Mouse (Mus musculus): ENCODE data around the gene Pglyrp4. TPM values are rescaled to one million over a fixed set of nuclear protein-coding genes. Genes with fewer than 3 reads are reported as not detected.
"Not testable (repeated sequence)": the region's sequence is repeated elsewhere in the genome, so short reads cannot be mapped to it uniquely, and the experiment has no call there.

The Pglyrp4 gene
- not detected for total RNA-seq (2021)
- long read RNA-seq, experiment 1: 0 reads
- long read RNA-seq, experiment 2: 0 reads

DNA sequence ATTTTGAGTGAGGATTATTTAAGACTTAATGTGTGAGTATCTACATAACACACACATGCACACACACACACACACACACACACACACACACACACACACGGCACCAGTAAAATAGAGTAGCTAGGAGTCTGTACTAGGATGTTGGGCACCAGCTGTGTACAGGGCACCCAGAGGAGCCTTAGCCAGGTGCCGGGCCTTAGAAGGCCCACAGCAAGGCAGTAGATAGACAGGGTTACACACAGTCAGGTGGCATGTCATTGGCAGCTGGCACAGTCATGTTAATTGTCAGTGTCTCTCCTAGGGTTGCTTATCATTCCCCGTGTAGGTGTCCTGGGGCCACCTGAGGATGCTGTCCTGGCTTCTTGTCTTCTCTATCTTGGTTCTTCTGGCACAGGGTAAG is at the start of gene Pglyrp4:
Gene Pglyrp4, plus strand, starts transcription at position 301 of the 400 bp plus-strand sequence.
- Histone ChIP-seq H3K4me3 (no peak within 1 kb of the TSS), H3K27ac (no peak within 1 kb of the TSS)
- intact Hi-C loops (cut with DNase I): no loop called here
- no peak for TF ChIP-seq CTCF (IDR thresholded peaks at IDR 0.05)
- no peak for DNase-seq

DNA sequence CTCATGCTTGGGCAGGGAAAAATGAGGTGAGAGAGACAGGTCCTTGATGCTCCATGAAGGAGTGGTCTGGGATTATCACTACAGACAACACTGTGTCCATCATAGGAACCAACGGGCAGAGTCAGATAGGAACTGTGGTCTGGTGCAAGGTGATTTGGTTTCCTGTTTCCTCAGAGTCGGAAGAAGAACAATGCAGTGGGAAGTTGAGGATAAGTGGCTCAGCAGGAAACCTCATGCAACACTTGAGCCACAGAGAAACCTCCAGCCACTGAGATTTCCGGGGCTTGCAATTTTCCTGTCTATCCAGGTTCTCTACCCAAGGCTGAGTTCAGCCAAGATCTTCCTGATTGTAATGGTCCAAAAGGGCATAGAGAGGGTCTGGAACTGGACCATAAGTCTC is 48.0 kb upstream of the Pglyrp4 start:
- intact Hi-C loops (cut with DNase I): no loop called here
- no peak for DNase-seq
- no peak for TF ChIP-seq CTCF (IDR thresholded peaks at IDR 0.05)
- Histone ChIP-seq H3K27ac (no peak overlapping the region), H3K4me3 (no peak overlapping the region)

DNA sequence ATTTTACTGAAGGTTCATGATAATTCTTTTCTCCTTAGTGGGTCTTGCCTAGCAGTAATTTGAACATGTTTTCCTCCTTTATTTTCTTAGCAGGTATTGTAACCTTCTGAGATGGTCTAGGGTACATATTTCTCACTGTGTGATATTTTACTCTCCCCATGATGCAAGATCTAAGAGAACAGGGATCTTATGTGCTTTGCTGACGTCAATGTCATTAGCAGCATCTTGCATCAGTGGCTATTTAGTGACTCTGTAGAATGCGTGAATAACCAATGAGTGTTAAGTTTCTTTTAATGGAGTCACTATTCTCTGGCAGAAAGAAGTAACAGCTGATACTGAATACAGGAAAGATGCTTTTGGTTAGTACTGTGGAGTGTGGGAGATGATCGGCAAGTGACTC is 42.8 kb upstream of the Pglyrp4 start:
- DNase-seq: no peak
- intact Hi-C loops (cut with DNase I): no loop called here
- TF ChIP-seq CTCF (IDR thresholded peaks at IDR 0.05): no peak
- Histone ChIP-seq H3K4me3 (no peak overlapping the region), H3K27ac (no peak overlapping the region)

DNA sequence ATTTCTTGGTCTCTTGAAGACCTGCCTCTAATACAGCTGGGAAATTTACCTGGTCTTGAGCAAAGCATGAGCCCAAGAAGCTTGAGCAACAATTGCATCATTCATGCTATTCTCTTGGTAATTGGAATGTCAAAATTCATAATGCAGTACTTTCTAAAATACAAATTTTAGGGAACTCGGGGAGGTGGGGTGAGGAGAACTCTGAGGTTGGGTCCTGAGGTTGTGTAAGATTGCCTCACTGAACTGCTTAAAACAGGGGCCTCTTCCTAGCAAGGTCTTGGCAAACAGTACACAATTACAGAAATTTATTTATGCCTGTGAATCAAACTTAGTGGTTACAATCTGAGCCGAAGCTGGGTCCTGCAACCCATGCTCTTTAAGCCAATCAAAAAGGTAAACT is 39.9 kb upstream of the Pglyrp4 start:
- H3K4me3 ChIP-seq: no peak overlapping the region
- H3K27ac ChIP-seq: no peak overlapping the region
- intact Hi-C loops (cut with DNase I): no loop called here
- TF ChIP-seq CTCF (IDR thresholded peaks at IDR 0.05): no peak
- no peak for DNase-seq

DNA sequence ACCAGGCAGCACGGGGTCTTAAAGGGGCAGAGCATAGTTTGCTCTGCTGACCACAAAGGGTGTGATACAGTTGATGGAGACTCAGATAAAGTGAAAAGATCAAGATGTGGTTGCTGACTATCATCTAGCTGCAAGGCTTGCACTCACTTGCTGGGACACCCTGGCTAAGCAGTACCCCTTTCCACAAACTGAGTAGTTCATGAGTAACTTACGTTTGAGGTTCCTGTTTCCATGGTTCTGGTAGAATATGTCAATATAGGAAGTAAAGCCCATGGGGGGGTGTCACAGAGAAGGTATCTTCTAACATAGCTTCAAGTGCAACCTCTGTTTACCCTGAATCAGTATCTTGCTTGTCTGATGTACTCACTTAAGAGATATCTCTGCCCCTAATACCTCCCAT is 33.2 kb upstream of the Pglyrp4 start:
- no peak for DNase-seq
- intact Hi-C loops (cut with DNase I): no loop called here
- H3K27ac ChIP-seq: no peak overlapping the region

DNA sequence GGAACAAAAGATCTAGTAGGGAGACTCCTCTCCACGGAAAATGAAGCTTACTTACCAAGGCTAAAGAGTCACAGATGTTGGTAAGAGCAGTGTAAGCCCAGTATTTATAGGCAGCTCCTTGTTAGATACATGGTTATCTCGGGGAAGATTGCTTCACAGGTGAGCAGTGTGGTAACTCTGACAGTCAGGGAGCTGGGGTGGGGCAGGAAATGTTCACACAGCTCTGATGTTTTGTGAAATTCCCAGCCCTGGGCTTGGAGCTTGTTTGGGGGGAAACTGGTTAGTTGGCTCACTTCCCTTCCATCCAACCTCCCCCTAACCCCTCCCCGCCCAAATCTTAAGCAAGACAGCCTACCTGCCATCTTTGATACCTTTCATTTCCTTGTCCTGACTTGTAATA is 31.1 kb upstream of the Pglyrp4 start, which contains the start of gene S100a9:
Gene S100a9, minus strand, starts transcription at position 109 of the 400 bp plus-strand sequence.
- no peak within 1 kb of the TSS for H3K4me3 ChIP-seq
- intact Hi-C loops (cut with DNase I): no loop called here
- TF ChIP-seq CTCF (IDR thresholded peaks at IDR 0.05): no peak
- no peak within 1 kb of the TSS for H3K27ac ChIP-seq
- no peak for DNase-seq

More for the DNA sequence above, 33.2 kb upstream of the Pglyrp4 start:
- TF ChIP-seq CTCF (IDR thresholded peaks at IDR 0.05): no peak
- no peak overlapping the region for H3K4me3 ChIP-seq

DNA sequence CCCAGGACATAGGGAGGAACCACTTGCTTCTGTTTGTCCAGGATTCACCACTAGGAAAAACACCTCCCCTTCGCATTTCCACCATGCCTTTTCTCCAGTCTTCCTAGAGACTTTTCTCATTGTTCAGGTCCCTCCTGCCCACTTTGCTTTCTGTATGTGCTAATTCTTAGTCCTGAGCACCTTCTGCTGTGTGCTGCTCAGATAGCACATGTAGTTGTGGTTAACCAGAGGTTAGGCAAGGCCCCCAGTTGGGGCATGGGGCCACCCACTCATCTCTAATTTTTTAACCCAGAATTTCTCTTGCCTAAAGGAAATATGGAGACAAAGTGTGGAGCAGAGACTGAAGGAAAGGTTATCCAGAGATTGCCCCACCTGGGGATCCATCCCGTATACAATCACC is 24.5 kb upstream of the Pglyrp4 start:
- intact Hi-C loops (cut with DNase I): no loop called here
- TF ChIP-seq CTCF (IDR thresholded peaks at IDR 0.05): no peak
- no peak for DNase-seq
- H3K27ac ChIP-seq: no peak overlapping the region
- no peak overlapping the region for H3K4me3 ChIP-seq

DNA sequence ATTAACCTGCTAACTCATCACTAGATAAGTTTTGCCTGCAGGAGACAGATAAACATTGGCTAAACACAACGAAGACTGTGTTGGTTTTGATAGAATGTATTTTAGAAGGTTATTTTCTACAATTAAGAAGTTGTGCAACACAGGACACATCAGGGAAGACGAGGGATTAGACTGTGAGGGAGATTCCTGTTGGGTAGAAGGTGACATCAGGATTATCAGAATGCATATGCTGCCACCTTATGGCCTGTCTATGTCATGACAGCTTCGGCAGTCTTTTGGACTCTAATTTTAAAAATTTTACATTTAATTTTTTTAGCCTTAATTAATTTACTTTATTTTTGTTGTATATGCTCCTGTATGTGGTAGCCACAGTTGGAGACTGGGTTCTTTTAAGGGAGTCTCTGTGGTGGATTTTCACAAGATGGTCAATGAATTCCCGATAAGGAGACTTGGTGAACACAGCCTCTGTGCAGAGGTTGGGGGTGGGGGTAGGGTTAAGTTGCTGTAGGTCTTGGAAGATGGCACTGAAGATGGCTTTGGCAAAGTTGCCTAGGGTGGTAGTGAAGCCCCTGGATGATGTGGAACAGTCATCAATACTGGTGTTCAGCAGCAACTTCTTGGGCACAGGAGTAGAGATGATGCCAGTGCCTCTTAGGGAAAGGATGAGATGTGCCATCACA is 18.0 kb upstream of the Pglyrp4 start:
- intact Hi-C loops (cut with DNase I): loop anchor here (2.0 to 5.0 kb wide), 2 partner anchors 44 to 121 kb away; no protein-coding TSS in a partner anchor
- no peak overlapping the region for H3K4me3 ChIP-seq
- H3K27ac ChIP-seq: no peak overlapping the region
- DNase-seq: no peak
- TF ChIP-seq CTCF (IDR thresholded peaks at IDR 0.05): peak; percentile 89

DNA sequence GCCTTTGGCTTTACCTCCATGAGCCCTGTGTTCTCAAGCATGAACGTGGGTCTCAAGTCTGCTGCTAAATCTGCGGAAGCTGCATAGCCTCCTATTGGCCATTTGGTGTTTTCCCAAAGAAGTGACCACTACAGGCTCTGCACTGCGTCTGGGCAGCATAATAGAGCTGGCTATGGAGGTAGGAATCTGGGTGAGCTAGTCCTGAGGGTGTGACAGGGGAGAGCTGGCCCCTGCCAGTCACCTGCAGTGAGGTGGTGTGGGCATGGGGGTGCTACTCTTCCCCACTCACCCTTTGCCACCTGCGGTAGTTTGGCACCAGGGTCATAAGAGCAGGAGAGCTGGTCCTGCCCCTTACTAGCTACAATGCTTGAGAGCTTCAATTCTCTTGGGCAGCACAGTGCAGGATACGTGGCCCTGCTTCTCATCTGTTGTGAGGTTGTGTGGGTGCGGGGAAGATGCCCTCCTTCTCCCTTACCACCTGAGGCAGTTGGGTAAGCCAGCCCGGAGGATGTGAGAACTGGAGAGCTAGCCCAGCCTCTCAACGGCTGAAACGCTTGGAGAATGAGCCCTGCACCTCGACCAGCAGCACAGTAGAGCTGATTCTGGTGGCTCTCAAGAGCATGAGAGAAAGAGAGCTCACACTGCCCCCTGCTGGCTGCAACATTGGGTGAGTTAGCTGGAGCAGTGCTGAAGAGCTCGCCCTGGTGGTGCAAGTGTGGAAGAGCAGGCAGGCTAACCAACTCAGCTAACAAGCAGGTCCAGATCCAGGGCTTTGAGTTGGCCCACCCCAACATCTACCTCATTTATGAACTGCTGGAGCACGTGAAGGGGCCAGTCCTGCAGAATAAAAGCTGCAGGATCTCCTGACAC is 16.9 kb upstream of the Pglyrp4 start:
- Histone ChIP-seq H3K27ac (no peak overlapping the region), H3K4me3 (no peak overlapping the region)
- intact Hi-C loops (cut with DNase I): loop anchor here (2.0 to 5.0 kb wide), 2 partner anchors 45 to 123 kb away; no protein-coding TSS in a partner anchor
- TF ChIP-seq CTCF (IDR thresholded peaks at IDR 0.05): peak; percentile 99
- peak; percentile 85 for DNase-seq

DNA sequence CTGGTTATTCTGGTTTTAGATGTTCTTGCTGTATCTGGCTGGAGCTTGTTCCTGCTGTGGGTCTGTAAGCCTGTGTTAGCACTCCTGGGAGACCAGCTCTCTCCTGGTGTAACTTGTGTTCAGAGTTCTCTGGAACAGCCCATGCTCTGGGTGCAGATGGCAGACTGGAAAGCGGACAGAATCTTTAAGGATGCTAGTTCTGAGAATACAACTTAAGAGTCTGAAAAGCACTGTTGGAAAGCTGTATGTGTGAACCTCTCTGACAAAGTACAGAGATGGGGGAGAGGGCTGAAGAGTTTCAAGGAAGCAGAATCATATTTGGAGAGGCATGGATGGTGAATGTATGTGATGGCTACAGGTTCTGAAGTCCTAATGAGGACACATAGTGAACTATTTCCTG is 23.0 kb downstream of the Pglyrp4 start:
- no peak for DNase-seq
- intact Hi-C loops (cut with DNase I): no loop called here
- TF ChIP-seq CTCF (IDR thresholded peaks at IDR 0.05): no peak
- H3K4me3 ChIP-seq: no peak overlapping the region
- H3K27ac ChIP-seq: no peak overlapping the region

DNA sequence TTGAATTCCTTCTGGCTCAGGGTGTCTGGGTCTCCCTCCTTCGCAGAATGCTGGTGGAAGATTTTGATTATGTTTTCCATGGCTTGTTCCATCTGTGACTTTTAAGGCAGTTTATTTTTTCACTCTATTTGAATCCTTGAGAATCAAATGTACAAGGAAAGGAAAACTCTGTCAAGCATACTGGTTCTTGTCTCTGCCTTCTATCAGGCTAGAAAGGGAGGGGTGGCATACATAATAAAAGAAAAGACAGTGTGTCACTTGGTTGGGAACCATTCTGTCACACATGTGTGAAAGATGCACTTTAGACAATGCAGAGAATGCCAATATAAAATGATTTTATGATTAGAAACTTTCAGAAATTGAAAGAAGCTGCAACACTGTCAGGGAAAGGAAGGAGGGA is 51.1 kb downstream of the Pglyrp4 start, which contains the start of gene Gm5849:
Gene Gm5849, minus strand, starts transcription at position 101 of the 400 bp plus-strand sequence.
- H3K27ac ChIP-seq; intact Hi-C loops (cut with DNase I); DNase-seq; H3K4me3 ChIP-seq: not testable (repeated sequence)

Other genes starting within 250 kb of the Pglyrp4 start
- gene Snapin, start 235.9 kb upstream of the Pglyrp4 start, total RNA-seq (2021): 10 to 100 TPM; 71.8 to 74.4 TPM
- 100 to 1,000 TPM; 104 to 111 TPM for gene Chtop, start 217.4 kb upstream of the Pglyrp4 start, total RNA-seq (2021)
- gene S100a1, start 212.5 kb upstream of the Pglyrp4 start, total RNA-seq (2021): 100 to 1,000 TPM; 151 to 202 TPM
- gene S100a13, start 212.5 kb upstream of the Pglyrp4 start, total RNA-seq (2021): 10 to 100 TPM; 11.9 to 15.5 TPM
- under 1 TPM in 1 of 2 experiments, not detected in 1; 0.36 TPM for gene S100a14, start 200.1 kb upstream of the Pglyrp4 start, total RNA-seq (2021)
- gene S100a16, start 189.7 kb upstream of the Pglyrp4 start, total RNA-seq (2021): 10 to 100 TPM; 52.3 to 67.7 TPM
- gene S100a3, start 166.3 kb upstream of the Pglyrp4 start, total RNA-seq (2021): not detected
- gene S100a2, start 136.7 kb upstream of the Pglyrp4 start, total RNA-seq (2021): not detected
- not detected for gene Gm42674, start 125.0 kb upstream of the Pglyrp4 start, total RNA-seq (2021)
- 10 to 100 TPM in 1 of 2 experiments, 1 to 10 TPM in 1; 9.5 to 17.4 TPM for gene S100a4, start 123.1 kb upstream of the Pglyrp4 start, total RNA-seq (2021)
- gene S100a5, start 118.4 kb upstream of the Pglyrp4 start, total RNA-seq (2021): 1 to 10 TPM in 1 of 2 experiments, not detected in 1; 2.7 TPM
- gene S100a6, start 114.0 kb upstream of the Pglyrp4 start, total RNA-seq (2021): 100 to 1,000 TPM in 1 of 2 experiments, 10 to 100 TPM in 1; 52.2 to 123 TPM
- gene S100a7a, start 72.9 kb upstream of the Pglyrp4 start, total RNA-seq (2021): under 1 TPM in 1 of 2 experiments, not detected in 1; 0.17 TPM
- not detected for gene S100a8, start 57.9 kb upstream of the Pglyrp4 start, total RNA-seq (2021)
- gene S100a9, start 31.2 kb upstream of the Pglyrp4 start, total RNA-seq (2021): under 1 TPM in 1 of 2 experiments, not detected in 1; 0.89 TPM
- gene Gm5849, start 51.0 kb downstream of the Pglyrp4 start, total RNA-seq (2021): not detected